Mouse (Mus musculus) erythroid progenitor cell, adult 5-6 weeks (primary cell): ENCODE data around the gene Rnf41. TPM values are rescaled to one million over a fixed set of nuclear protein-coding genes. Genes with fewer than 3 reads are reported as not detected.

Experiments used
- ATAC-seq: replicated peaks from 2 replicates; pipeline ENCODE4 v1.8.0; 2016; ENCODE audit warnings: moderate number of reproducible peaks, mild to moderate bottlenecking, moderate TSS enrichment, inconsistent platforms; ENCODE audit not compliant: poor library complexity, low FRiP score, severe bottlenecking
- total RNA-seq, 2 experiments: library from RNA; stranded (forward) in 1 of 2; stranded (reverse) in 1 of 2; fragments of 150-400 nt in 1 of 2; fragments of 186-747, 209-891 nt in 1 of 2; gene quantifications; 2 replicates each; pipeline versions ENCODE4 v1.2.3 to v1.2.4; 2015 to 2017; ENCODE audit warnings: low replicate concordance in 2 of 2

Rnf41 gene
- total RNA-seq, 2 experiments from 2014 or later = 3.4 to 4.0 TPM

DNA sequence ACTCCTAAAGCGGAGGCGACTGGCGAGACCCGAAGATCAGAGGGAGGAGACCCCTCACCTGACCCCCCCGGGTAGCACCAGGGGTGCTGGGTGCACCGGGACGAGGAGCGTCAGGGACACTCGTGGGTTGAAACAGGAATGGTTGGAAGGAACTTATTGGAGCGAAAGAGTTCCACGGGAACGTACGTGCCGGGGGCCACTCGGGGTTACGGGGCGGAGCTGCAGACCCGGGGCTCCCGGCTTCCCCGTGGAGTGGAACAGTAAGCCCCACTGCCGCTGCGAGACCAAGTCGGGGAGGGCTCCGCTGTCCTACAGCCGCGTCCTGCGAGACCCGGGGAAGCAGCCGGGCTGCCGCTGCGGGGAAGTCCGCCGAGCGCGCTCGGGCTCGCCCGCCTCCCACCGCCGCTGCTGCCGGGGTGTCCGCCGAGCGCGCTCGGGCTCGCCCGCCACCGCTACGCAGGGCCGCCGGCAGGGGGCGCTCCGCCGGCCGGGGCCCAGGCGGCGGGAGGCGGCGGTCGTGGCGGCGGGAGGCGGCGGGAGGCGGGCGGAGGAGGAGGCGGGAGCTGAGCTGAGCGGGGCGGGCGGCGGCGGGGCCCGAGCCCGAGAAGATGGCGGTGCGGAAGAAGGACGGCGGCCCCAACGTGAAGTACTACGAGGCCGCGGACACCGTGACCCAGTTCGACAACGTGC is 47.4 kb downstream of the Rnf41 start, which contains the start of gene Smarcc2:
Gene Smarcc2 (plus strand): TSS at position 530 of the 690 bp plus-strand sequence.
- ATAC-seq = peak; percentile 78

DNA sequence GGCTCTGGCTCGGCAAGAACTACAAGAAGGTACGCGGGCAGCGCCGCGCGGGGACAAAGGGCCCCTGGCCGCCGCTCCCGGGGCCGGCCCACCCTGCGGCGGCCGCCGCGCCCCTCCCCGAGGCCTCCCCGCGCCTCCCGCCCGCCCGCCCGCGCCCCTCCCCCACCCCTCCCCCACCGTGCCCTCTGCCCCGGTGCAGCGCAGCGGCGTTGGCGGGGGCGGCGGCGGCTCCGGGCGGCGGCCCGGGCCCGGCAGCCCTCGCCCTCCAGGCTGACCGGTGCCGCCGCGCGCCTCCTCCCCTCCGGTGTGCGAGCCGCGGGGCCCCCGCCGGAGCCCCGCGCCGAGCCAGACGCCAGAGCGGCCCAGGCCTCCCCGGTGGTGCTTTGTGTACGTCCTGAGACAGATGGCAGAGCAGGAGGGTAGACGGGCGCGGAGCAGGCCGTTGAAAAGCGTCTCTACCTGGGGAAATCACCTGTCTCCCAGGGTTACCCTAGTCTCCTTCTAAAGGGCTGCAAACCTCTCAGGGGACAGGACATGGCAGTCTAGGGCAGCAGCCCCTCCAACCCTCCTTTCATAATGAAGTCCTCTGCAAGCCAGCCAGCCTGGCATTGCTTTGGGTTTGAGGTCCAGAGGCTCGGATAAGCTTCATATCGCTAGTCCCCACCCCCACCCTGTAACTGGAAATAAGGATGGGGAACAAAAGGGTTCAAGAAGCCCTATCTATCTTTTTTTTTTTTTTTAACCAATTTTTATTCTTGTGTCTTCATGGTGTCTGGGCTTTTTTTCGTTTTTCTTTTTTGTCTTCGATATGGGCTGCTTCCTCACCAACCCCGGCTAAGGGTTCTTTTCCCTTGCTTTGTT is 48.2 kb downstream of the Rnf41 start:
- ATAC-seq = peak; percentile 32

DNA sequence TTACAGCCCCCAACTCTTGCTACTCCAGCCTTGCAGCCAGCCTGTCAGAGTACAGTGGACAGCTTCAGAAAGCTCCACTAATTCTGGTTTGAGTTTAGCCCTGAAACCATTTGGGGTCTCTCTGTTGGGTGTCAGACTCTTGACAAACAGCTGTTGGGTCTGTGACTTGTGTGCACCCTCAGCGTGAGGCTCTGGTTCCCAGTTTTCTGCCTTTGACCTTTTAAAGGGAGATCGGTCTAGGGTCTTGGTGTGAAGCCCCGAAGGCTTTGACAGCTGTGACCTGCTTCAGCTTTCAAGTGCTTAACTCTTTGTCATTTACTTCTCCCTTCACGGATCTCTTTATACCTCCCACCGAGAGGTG is 48.8 kb downstream of the Rnf41 start:
- no peak for ATAC-seq

DNA sequence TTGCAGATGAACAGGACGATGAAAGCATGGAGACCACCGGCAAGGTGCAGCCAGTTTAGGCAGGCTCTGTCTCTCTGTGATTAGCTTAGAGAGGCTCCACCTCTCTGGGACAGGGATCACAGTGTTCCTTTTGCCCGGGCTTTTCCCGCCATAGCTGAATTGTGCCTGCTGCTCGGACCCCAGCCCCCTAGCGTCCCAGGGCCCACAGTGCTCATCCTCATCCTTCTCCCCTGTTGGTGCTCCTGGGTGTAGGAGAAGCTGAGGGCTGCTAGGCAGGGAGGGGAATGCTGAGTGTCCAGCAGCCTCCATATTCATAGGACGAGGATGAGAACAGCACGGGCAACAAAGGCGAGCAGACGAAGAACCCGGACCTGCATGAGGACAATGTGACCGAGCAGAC is 62.9 kb downstream of the Rnf41 start:
- ATAC-seq = no peak

DNA sequence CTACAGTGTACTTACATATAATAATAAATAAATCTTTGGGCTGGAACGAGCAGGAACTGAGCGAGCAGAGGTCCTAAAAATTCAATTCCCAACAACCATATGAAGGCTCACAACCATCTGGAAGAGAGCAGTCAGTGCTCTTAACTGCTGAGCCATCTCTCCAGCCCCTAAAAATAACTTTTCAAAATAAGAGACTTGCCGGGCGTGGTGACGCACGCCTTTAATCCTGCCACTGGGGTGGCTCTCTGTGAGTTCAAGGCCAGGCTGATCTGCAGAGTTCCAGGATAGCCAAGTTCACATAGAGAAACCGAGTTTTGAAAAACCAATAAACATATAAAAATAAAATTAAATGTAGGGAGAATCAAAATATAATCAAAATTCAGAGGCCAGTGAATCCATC is 74.9 kb downstream of the Rnf41 start:
- ATAC-seq = no peak

DNA sequence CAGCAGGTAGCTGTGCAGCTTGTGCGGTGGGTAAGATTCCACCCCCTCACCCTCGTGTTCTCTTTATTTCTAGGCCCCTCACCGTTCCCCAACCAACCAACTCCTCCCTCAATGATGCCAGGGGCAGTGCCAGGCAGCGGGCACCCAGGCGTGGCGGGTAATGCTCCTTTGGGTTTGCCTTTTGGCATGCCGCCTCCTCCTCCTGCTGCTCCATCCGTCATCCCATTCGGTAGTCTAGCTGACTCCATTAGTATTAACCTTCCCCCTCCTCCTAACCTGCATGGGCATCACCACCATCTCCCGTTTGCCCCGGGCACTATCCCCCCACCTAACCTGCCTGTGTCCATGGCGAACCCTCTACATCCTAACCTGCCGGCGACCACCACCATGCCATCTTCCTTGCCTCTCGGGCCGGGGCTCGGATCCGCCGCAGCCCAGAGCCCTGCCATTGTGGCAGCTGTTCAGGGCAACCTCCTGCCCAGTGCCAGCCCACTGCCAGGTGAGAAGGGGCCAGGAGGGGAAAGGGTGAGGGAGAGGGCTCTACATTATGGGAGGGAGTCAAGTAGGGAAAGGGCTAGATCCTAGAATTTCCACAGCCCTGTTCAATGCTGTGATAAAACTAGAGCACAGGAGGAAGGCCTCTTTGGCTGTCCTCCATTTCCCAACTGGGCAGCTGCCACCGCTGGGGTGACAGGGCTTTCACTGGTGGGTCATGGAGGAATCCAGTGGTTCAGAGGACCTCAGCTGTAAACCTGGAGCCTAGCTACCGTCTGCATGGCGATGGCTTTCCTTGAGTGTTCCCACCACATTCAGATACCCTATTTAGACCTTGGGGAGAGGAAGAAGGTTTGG is 76.6 kb downstream of the Rnf41 start:
- ATAC-seq = no peak

DNA sequence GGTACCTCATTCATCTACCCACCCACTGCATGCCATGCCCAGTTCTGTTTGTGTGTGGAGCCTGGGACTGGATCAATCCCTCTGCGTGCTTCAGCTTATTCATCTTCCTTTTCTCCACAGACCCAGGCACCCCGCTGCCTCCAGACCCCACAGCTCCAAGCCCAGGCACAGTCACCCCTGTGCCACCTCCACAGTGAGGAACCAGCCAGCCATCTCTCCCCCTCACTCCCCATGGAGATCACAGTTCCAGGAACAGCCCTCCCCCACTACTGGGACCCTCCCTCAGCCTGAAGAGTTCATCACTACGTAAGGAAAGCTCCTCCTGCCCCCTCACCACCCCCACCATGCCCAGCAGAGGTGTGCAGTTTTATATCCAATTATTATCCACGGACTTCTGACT is 77.3 kb downstream of the Rnf41 start:
- no peak for ATAC-seq

DNA sequence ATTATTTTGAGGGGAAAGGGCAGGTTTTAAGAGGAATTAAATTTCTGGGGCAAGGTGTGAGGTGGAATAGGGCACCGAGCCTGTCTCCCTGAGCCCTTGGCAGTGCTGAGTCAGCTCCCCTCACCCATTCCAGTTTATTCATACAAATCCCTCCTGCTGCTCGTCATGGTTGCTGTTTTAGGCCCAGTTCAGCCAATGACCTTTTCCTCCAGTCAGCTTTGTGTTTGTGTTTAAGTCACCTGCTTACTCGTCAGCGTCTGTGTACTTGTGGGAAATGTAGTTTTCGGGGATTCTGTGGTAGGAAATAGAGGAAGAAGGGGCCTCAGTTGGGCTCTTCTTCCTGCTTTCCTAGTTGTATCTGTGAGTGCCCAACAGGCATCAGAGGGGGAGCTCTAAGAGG is 77.9 kb downstream of the Rnf41 start:
- no peak for ATAC-seq

DNA sequence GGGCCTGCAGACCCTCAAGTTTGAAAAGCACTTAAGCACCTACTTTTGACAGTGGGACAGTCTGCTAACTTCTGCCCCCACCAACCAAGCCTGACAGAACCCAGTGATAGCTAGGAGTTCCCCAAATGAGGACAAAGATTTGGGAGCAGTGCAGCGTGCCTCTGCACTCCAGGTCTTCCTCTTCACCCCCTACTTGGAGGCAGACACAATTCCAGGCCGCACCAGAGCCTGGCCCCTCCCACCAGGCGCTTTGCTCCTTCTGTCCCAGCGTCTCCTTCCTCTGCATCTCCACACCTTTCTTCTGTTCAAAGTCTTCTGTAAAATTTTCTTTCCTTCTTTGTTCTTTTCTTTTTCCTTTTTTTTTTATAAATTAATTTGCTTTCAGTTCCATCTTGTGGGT is 78.3 kb downstream of the Rnf41 start:
- no peak for ATAC-seq

DNA sequence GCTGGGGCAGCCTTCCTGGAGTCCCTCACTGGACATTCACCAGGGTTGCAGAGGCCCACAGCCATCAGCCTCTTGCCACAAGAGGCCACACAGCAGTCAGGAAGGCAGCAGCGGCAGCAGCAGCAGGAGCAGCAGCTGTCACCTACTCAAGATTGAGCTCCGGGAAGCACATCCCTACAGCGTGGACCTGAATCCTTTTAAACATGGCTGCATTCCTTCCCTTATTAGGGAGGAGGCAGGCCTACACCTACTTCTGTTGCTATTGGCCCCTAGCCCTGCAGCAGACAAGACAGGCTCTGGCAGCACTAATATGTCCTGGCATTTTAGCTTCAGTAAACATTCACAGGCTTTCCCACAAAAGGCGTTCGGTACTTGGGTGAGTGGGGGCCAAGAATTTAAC is 78.8 kb downstream of the Rnf41 start:
- no peak for ATAC-seq

DNA sequence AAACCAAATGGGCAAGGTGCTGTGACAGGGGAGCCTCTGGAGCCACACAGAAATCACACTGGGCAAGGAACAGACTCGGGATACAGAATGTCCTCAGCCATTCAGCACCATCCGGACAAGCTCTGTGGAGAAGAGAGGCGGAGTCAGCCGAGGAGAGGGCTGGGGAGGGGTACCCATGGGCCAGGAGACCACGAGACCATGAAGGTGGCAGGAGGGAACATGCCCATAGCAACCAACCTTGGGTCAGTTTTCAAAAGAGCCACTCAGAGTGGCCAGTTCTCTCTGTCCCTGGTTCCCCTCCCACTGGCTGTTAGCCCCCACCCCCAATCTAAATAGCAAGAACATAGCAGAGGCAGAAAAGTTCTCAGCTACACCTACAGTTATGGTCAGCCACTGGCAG is 79.5 kb downstream of the Rnf41 start:
- no peak for ATAC-seq

Other genes starting within 250 kb of the Rnf41 start
- gene Rbms2, start 231.4 kb upstream of the Rnf41 start, total RNA-seq (2015; ENCODE audit: low replicate concordance) = 1.8 and 5.4 TPM in 2 replicates
- gene Rbms2, start 231.4 kb upstream of the Rnf41 start, total RNA-seq (2017; ENCODE audit: low replicate concordance) = 7.0 and 7.1 TPM in 2 replicates
- 12.6 TPM in 1 of 2 replicates, not detected in the other for gene Gls2, start 217.2 kb upstream of the Rnf41 start, total RNA-seq (2015; ENCODE audit: low replicate concordance)
- gene Gls2, start 217.2 kb upstream of the Rnf41 start, total RNA-seq (2017; ENCODE audit: low replicate concordance) = not detected in 2 replicates
- 2.1 and 3.6 TPM in 2 replicates for gene Spryd4, start 199.8 kb upstream of the Rnf41 start, total RNA-seq (2015; ENCODE audit: low replicate concordance)
- gene Spryd4, start 199.8 kb upstream of the Rnf41 start, total RNA-seq (2017; ENCODE audit: low replicate concordance) = 1.2 and 3.1 TPM in 2 replicates
- not detected in 2 replicates for gene Mip, start 185.8 kb upstream of the Rnf41 start, total RNA-seq (2015; ENCODE audit: low replicate concordance)
- gene Mip, start 185.8 kb upstream of the Rnf41 start, total RNA-seq (2017; ENCODE audit: low replicate concordance) = not detected in 2 replicates
- 32.1 and 41.1 TPM in 2 replicates for gene Timeless, start 179.6 kb upstream of the Rnf41 start, total RNA-seq (2015; ENCODE audit: low replicate concordance)
- gene Timeless, start 179.6 kb upstream of the Rnf41 start, total RNA-seq (2017; ENCODE audit: low replicate concordance) = 43.4 and 53.9 TPM in 2 replicates
- 2.9 and 4.7 TPM in 2 replicates for gene Apon, start 157.6 kb upstream of the Rnf41 start, total RNA-seq (2015; ENCODE audit: low replicate concordance)
- gene Apon, start 157.6 kb upstream of the Rnf41 start, total RNA-seq (2017; ENCODE audit: low replicate concordance) = 1.7 TPM in 1 of 2 replicates, not detected in the other
- gene Apof, start 143.0 kb upstream of the Rnf41 start, total RNA-seq (2015; ENCODE audit: low replicate concordance) = not detected in 2 replicates
- gene Apof, start 143.0 kb upstream of the Rnf41 start, total RNA-seq (2017; ENCODE audit: low replicate concordance) = not detected in 2 replicates
- 35.6 and 37.5 TPM in 2 replicates for gene Stat2, start 141.1 kb upstream of the Rnf41 start, total RNA-seq (2015; ENCODE audit: low replicate concordance)
- 30.0 and 40.0 TPM in 2 replicates for gene Stat2, start 141.1 kb upstream of the Rnf41 start, total RNA-seq (2017; ENCODE audit: low replicate concordance)
- gene Il23a, start 112.9 kb upstream of the Rnf41 start, total RNA-seq (2015; ENCODE audit: low replicate concordance) = not detected in 2 replicates
- 0.39 TPM in 1 of 2 replicates, not detected in the other for gene Il23a, start 112.9 kb upstream of the Rnf41 start, total RNA-seq (2017; ENCODE audit: low replicate concordance)
- gene Pan2, start 108.3 kb upstream of the Rnf41 start, total RNA-seq (2015; ENCODE audit: low replicate concordance) = 34.8 and 42.9 TPM in 2 replicates
- 27.0 and 27.5 TPM in 2 replicates for gene Pan2, start 108.3 kb upstream of the Rnf41 start, total RNA-seq (2017; ENCODE audit: low replicate concordance)
- gene Cnpy2, start 89.2 kb upstream of the Rnf41 start, total RNA-seq (2015; ENCODE audit: low replicate concordance) = 40.7 and 44.4 TPM in 2 replicates
- 29.4 and 38.9 TPM in 2 replicates for gene Cnpy2, start 89.2 kb upstream of the Rnf41 start, total RNA-seq (2017; ENCODE audit: low replicate concordance)
- 92.3 and 106 TPM in 2 replicates for gene Cs, start 73.9 kb upstream of the Rnf41 start, total RNA-seq (2015; ENCODE audit: low replicate concordance)
- 58.9 and 60.6 TPM in 2 replicates for gene Cs, start 73.9 kb upstream of the Rnf41 start, total RNA-seq (2017; ENCODE audit: low replicate concordance)
- gene Coq10a, start 42.7 kb upstream of the Rnf41 start, total RNA-seq (2015; ENCODE audit: low replicate concordance) = 1.1 and 14.3 TPM in 2 replicates
- gene Coq10a, start 42.7 kb upstream of the Rnf41 start, total RNA-seq (2017; ENCODE audit: low replicate concordance) = 2.3 and 3.3 TPM in 2 replicates
- 11.9 and 20.5 TPM in 2 replicates for gene Ankrd52, start 34.5 kb upstream of the Rnf41 start, total RNA-seq (2015; ENCODE audit: low replicate concordance)
- 4.4 and 10.2 TPM in 2 replicates for gene Ankrd52, start 34.5 kb upstream of the Rnf41 start, total RNA-seq (2017; ENCODE audit: low replicate concordance)
- gene Slc39a5, start 10.4 kb upstream of the Rnf41 start, total RNA-seq (2015; ENCODE audit: low replicate concordance) = not detected in 2 replicates
- not detected in 2 replicates for gene Slc39a5, start 10.4 kb upstream of the Rnf41 start, total RNA-seq (2017; ENCODE audit: low replicate concordance)
- gene Nabp2, start 165 bp upstream of the Rnf41 start, total RNA-seq (2015; ENCODE audit: low replicate concordance) = 28.5 TPM in 2 replicates
- gene Nabp2, start 165 bp upstream of the Rnf41 start, total RNA-seq (2017; ENCODE audit: low replicate concordance) = 13.1 and 15.5 TPM in 2 replicates
- 70.4 and 112 TPM in 2 replicates for gene Smarcc2, start 47.6 kb downstream of the Rnf41 start, total RNA-seq (2015; ENCODE audit: low replicate concordance)
- 101 and 117 TPM in 2 replicates for gene Smarcc2, start 47.6 kb downstream of the Rnf41 start, total RNA-seq (2017; ENCODE audit: low replicate concordance)
- 353 and 444 TPM in 2 replicates for gene Myl6, start 82.5 kb downstream of the Rnf41 start, total RNA-seq (2015; ENCODE audit: low replicate concordance)
- 506 and 519 TPM in 2 replicates for gene Myl6, start 82.5 kb downstream of the Rnf41 start, total RNA-seq (2017; ENCODE audit: low replicate concordance)
- gene Myl6b, start 87.0 kb downstream of the Rnf41 start, total RNA-seq (2015; ENCODE audit: low replicate concordance) = 4.0 TPM in 1 of 2 replicates, not detected in the other
- gene Myl6b, start 87.0 kb downstream of the Rnf41 start, total RNA-seq (2017; ENCODE audit: low replicate concordance) = 0.51 TPM in 1 of 2 replicates, not detected in the other
- 23.4 and 27.2 TPM in 2 replicates for gene Esyt1, start 114.2 kb downstream of the Rnf41 start, total RNA-seq (2015; ENCODE audit: low replicate concordance)
- 29.7 and 30.8 TPM in 2 replicates for gene Esyt1, start 114.2 kb downstream of the Rnf41 start, total RNA-seq (2017; ENCODE audit: low replicate concordance)
- 0.72 and 2.9 TPM in 2 replicates for gene Zc3h10, start 136.1 kb downstream of the Rnf41 start, total RNA-seq (2015; ENCODE audit: low replicate concordance)
- gene Zc3h10, start 136.1 kb downstream of the Rnf41 start, total RNA-seq (2017; ENCODE audit: low replicate concordance) = 5.9 and 6.4 TPM in 2 replicates
- gene Rpl41, start 137.6 kb downstream of the Rnf41 start, total RNA-seq (2015; ENCODE audit: low replicate concordance) = 1,611 and 1,688 TPM in 2 replicates
- 704 and 1,169 TPM in 2 replicates for gene Rpl41, start 137.6 kb downstream of the Rnf41 start, total RNA-seq (2017; ENCODE audit: low replicate concordance)
- gene Pa2g4, start 154.3 kb downstream of the Rnf41 start, total RNA-seq (2015; ENCODE audit: low replicate concordance) = 122 and 141 TPM in 2 replicates
- gene Pa2g4, start 154.3 kb downstream of the Rnf41 start, total RNA-seq (2017; ENCODE audit: low replicate concordance) = 87.7 and 97.9 TPM in 2 replicates
- 0.84 and 1.1 TPM in 2 replicates for gene Erbb3, start 178.0 kb downstream of the Rnf41 start, total RNA-seq (2015; ENCODE audit: low replicate concordance)
- 0.39 and 0.53 TPM in 2 replicates for gene Erbb3, start 178.0 kb downstream of the Rnf41 start, total RNA-seq (2017; ENCODE audit: low replicate concordance)
- gene Rps26, start 215.1 kb downstream of the Rnf41 start, total RNA-seq (2015; ENCODE audit: low replicate concordance) = 581 and 593 TPM in 2 replicates
- gene Rps26, start 215.1 kb downstream of the Rnf41 start, total RNA-seq (2017; ENCODE audit: low replicate concordance) = 151 and 338 TPM in 2 replicates
- not detected in 2 replicates for gene Ikzf4, start 234.3 kb downstream of the Rnf41 start, total RNA-seq (2015; ENCODE audit: low replicate concordance)
- gene Ikzf4, start 234.3 kb downstream of the Rnf41 start, total RNA-seq (2017; ENCODE audit: low replicate concordance) = not detected in 2 replicates